Mouse (Mus musculus): ENCODE results near the gene Mitd1. TPM values are rescaled to one million over a fixed set of nuclear protein-coding genes. Genes with fewer than 3 reads are reported as not detected.
A peak's percentile ranks its signal among the peaks of the same experiment; 100 is the strongest.

The Mitd1 gene
- polyA plus RNA-seq, 1 experiment from 2014 or later: 22.4 TPM

DNA sequence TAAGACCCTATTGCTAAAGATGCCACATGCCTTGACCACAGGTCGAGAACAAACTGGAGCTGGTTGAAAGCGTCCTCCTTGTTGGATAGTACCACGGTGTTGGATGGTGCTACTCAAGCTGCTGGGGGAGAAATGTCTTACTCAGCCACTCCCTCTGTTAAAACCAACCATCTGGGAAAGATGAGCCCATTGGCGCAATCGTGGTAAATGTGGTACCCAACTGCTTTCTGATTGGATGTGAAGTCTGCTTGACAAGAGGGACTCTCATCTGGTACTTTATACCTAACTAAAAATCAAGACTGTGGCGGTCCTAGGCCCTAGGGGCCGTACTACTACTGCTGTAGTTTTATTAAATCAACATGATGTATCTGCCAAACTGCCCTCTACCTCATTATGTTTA, 1.0 kb downstream of the Mitd1 start:
- Histone ChIP-seq H3K27me3 (ENCODE audit: low read depth, poor library complexity, severe bottlenecking) (no peaks in the 10 kb centered on the region), H3K27ac (no peak overlapping the region), H3K36me3 (peaks cover 16% of the 10 kb centered on the region), H3K4me1 (peaks cover 16% of the 10 kb centered on the region), H3K9me3 (replicated peaks) (no peaks in the 10 kb centered on the region), H3K4me3 (peak overlapping the region; percentile 78)
- 78% methylated on average over 7 of the region's 7 CpGs for WGBS
- no peak for DNase-seq (ENCODE audit: low spot score)

DNA sequence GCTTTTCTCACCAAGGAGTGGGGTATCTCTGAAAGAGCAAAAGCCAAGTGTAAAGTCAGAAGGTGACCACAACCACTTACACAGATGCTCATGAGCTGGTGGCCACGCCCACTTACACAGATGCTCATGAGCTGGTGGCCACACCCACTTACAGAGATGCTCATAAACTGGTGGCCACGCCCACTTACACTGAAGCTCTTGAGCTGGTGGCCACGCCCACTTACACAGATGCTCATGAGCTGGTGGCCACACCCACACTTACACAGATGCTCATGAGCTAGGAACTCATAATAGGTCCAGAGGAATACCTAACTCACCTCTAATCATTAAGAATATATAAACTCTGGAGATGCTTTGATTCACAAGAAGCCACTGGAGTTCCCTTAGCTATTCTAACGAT, 5.8 kb downstream of the Mitd1 start:
- no peaks in the 10 kb centered on the region for H3K9me3 ChIP-seq (replicated peaks)
- DNase-seq (ENCODE audit: low spot score): no peak
- no peaks in the 10 kb centered on the region for H3K27me3 ChIP-seq (ENCODE audit: low read depth, poor library complexity, severe bottlenecking)
- no peak overlapping the region for H3K27ac ChIP-seq
- 82% methylated on average over 4 of the region's 4 CpGs for WGBS
- H3K4me1 ChIP-seq: peaks cover 4% of the 10 kb centered on the region; the same call in 1 of the 2 replicates
- H3K36me3 ChIP-seq: peaks cover 48% of the 10 kb centered on the region
- H3K4me3 ChIP-seq: no peak overlapping the region

DNA sequence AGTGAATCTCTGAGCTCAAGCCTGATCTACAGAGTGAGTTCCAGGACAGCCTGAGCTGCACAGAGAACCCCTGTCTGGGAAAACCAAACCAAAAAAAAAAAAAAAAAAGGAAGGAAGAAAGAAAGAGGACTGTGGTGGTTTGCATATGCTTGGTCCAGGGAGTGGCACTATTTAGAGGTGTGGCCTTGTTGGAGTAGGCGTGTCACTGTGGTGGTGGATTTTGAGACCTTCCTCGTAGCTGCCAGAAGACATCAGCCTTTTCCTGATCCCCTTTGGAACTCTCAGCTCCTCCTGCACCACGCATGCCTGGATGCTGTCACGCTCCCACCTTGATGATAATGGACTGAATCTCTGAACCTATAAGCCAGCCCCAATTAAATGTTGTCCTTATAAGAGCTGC, 6.8 kb downstream of the Mitd1 start:
- no peak for DNase-seq (ENCODE audit: low spot score)
- Histone ChIP-seq H3K36me3 (peaks cover 58% of the 10 kb centered on the region), H3K4me1 (no peaks in the 10 kb centered on the region), H3K4me3 (no peak overlapping the region), H3K27me3 (ENCODE audit: low read depth, poor library complexity, severe bottlenecking) (no peaks in the 10 kb centered on the region), H3K27ac (no peak overlapping the region), H3K9me3 (replicated peaks) (no peaks in the 10 kb centered on the region)
- WGBS: 92% methylated on average over 4 of the region's 4 CpGs

DNA sequence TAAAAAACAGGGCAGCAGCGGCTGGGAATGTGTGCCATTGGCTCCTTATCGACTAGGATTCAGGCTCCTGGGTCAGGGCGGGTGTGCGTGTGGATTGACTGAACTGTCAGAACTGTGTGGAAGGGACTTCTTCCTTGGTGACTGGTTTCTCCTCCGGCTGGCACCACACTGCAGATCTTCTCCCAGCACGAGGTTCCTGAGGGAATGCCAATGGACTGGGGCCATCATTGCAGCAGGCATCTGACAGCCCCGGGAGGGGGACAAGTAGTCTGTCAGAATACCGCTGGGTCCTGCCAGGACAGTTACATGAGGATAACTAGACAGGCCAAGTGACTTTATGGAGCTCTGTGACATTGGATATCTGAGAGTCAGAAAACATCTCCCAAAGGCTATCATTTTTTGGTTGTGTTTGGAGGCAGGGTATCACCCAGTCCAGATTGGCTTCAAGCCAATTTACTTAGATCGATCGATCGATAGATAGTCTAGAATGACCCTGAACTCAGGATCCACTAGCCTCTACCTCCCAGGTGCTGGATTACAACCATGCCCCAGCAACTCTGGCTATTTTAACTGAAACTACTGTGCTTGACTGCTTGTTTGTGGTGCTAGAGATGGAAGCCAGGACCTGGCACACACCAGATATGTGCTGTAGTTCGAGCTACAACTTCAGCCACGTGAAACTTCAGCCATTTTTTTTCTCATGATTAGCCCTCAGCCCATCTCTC, 12.3 kb downstream of the Mitd1 start:
- H3K27ac ChIP-seq: no peak overlapping the region
- H3K36me3 ChIP-seq: peaks cover 79% of the 10 kb centered on the region
- H3K4me1 ChIP-seq: peaks cover 1% of the 10 kb centered on the region
- H3K27me3 ChIP-seq (ENCODE audit: low read depth, poor library complexity, severe bottlenecking): no peaks in the 10 kb centered on the region
- no peak overlapping the region for H3K4me3 ChIP-seq
- no peaks in the 10 kb centered on the region; the same call in 1 of the 2 replicates for H3K9me3 ChIP-seq (replicated peaks)
- WGBS: 95% methylated on average over 13 of the region's 13 CpGs
- DNase-seq (ENCODE audit: low spot score): no peak

DNA sequence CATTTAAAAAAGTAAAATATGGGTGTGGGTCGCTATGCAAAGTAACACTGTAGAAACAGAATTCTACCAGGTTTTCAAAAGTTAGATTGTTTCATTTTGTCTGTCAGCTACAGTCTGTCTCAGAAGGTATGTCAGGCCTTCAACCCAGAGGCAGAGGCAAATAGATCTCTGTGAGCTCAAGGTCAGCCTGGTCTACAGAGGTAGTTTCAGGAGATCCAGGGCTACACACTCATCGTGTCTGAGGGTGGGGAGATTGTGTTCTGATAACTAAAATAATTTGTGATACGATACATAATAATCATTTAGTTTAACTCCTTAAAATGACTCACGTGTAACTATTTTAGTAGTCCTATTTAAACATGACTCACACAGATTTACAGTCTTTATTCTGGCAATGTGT, 17.1 kb downstream of the Mitd1 start:
- Histone ChIP-seq H3K4me1 (peaks cover 11% of the 10 kb centered on the region), H3K4me3 (peak overlapping the region; percentile 63; the same call in 1 of the 2 replicates), H3K9me3 (replicated peaks) (no peaks in the 10 kb centered on the region; the same call in 1 of the 2 replicates), H3K36me3 (peaks cover 39% of the 10 kb centered on the region), H3K27ac (no peak overlapping the region), H3K27me3 (ENCODE audit: low read depth, poor library complexity, severe bottlenecking) (no peaks in the 10 kb centered on the region)
- 92% methylated on average over 4 of the region's 4 CpGs for WGBS
- DNase-seq (ENCODE audit: low spot score): no peak

DNA sequence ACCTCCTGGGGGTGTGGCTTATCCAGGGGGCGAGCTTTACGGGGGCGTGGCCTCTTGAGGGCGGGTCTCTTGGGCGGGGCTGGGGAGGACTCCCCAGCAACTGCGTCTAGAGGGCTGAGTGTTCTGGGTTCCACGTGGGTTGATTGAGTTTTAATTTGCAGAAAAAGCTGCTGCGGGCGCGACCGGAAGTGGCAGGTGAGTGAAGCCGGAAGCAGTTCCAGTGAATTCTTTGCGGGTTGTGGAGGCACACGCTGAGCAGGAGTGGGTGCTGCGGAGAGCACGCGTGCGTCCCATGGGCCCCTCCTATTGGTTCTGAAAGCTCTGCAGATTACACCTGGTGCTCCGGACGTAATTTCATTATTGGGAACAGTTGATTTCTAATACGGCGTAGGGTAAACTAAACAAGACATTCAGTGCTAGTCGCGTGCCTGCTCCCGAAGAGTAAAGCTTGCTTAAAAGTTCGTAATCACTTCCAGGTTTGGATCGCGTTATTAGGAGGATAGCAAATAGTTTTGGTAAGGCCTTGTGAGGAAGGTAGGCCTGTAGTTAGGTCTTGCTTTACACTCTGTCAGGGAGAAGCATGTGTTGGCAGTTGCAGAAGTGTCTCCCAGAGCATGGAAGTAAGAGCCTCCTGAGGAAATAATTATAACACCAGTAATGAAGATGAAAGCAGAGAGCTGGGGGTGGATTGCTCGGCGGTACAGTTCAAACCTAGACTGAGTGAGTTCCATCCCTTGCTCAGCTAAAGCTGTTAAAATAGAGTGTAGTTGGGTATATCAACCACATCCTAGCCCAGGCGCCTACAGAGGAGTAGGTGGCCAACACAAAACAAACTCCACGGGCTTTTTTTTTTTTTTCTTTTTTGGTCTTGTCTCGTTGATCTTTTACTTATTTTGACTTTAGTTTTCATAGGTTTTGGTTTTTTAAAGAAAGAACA, 17.8 kb downstream of the Mitd1 start:
- no peaks in the 10 kb centered on the region; the same call in 1 of the 2 replicates for H3K9me3 ChIP-seq (replicated peaks)
- peak overlapping the region; percentile 77 for H3K27ac ChIP-seq
- whole genome bisulfite sequencing: 6% methylated on average over 33 of the region's 33 CpGs
- H3K4me3 ChIP-seq: peak overlapping the region; percentile 63
- peak; percentile 86 for DNase-seq (ENCODE audit: low spot score)
- no peaks in the 10 kb centered on the region for H3K27me3 ChIP-seq (ENCODE audit: low read depth, poor library complexity, severe bottlenecking)
- H3K36me3 ChIP-seq: peaks cover 32% of the 10 kb centered on the region
- peaks cover 11% of the 10 kb centered on the region for H3K4me1 ChIP-seq

DNA sequence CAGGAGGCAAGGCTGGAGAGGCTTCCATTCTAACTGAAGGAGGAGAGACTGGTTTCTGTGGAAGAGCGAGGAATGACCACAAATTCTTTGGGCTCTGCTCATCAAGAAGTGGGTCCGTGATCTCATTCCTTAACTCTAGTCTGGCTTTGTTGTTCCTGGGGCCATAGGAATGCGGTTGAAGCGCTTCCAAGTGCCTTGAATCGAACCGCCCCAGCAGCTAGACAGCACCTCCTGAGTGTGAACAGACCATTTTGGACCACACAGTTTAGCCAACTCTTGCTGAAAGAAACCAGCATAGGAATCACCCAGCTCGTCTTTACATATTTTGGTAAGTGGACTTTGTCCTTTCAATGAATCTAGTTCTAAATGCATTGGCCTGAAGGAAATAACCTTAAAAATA, 18.5 kb downstream of the Mitd1 start, which contains the start of gene Lipt1:
Gene Lipt1 (plus strand): TSS at position 35 of the 400 bp plus-strand sequence.
- H3K27ac ChIP-seq: peak within 1 kb of the TSS; percentile 77
- H3K9me3 ChIP-seq (replicated peaks): no peaks in the 10 kb centered on the region; the same call in 1 of the 2 replicates
- no peaks in the 10 kb centered on the region for H3K27me3 ChIP-seq (ENCODE audit: low read depth, poor library complexity, severe bottlenecking)
- peaks cover 11% of the 10 kb centered on the region for H3K4me1 ChIP-seq
- peaks cover 25% of the 10 kb centered on the region for H3K36me3 ChIP-seq
- DNase-seq (ENCODE audit: low spot score): peak; percentile 37
- H3K4me3 ChIP-seq: peak within 1 kb of the TSS; percentile 63
- WGBS: 11% methylated on average over 7 of the region's 7 CpGs

DNA sequence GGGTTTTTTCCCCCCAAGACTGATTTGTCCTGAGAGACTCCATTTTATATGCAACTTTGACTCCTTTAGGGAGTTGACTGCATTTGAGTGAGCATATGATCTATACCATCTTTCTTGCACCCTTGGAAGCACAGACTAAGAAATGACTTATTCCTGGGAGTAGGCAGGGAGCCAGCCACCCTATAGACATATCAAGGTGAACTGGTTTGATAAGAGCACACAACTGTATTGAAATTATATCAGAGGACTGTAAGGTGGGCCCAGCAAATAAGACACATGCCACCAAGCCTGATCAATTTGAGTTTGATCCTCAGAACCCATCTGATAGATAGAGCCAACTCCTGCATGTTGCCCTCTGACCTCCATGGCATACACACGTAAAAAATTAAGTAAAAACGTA, 20.8 kb downstream of the Mitd1 start:
- 60% methylated on average over 2 of the region's 2 CpGs for WGBS
- Histone ChIP-seq H3K27ac (no peak overlapping the region), H3K4me3 (no peak overlapping the region), H3K27me3 (ENCODE audit: low read depth, poor library complexity, severe bottlenecking) (no peaks in the 10 kb centered on the region), H3K4me1 (peaks cover 11% of the 10 kb centered on the region), H3K9me3 (replicated peaks) (no peaks in the 10 kb centered on the region), H3K36me3 (0 out of 2 replicates have a peak, but pooled peaks cover 4% of the 10 kb centered on the region)
- no peak for DNase-seq (ENCODE audit: low spot score)

DNA sequence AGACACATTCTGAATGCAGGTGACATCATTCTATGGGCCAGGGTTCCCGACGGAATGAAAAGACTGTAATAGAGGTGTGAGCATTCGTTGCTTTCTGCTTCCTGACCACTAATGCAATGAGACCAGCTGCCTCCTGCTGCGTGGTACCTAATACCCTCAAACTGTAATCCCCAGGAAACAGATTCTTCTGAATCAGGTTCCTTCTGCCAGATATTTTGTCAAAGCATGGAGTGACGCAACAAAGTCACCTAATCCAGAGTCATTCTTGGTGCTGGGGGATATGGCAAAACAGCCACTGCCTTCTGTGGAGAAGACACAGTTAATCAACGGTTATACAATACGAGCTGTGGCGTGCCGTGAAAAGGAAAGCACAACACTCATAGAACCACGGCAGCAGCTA, 21.6 kb downstream of the Mitd1 start:
- Histone ChIP-seq H3K27ac (no peak overlapping the region), H3K9me3 (replicated peaks) (no peaks in the 10 kb centered on the region), H3K36me3 (no peaks in the 10 kb centered on the region), H3K4me1 (peaks cover 15% of the 10 kb centered on the region), H3K4me3 (no peak overlapping the region), H3K27me3 (ENCODE audit: low read depth, poor library complexity, severe bottlenecking) (no peaks in the 10 kb centered on the region)
- DNase-seq (ENCODE audit: low spot score): no peak
- 71% methylated on average over 10 of the region's 10 CpGs for WGBS

DNA sequence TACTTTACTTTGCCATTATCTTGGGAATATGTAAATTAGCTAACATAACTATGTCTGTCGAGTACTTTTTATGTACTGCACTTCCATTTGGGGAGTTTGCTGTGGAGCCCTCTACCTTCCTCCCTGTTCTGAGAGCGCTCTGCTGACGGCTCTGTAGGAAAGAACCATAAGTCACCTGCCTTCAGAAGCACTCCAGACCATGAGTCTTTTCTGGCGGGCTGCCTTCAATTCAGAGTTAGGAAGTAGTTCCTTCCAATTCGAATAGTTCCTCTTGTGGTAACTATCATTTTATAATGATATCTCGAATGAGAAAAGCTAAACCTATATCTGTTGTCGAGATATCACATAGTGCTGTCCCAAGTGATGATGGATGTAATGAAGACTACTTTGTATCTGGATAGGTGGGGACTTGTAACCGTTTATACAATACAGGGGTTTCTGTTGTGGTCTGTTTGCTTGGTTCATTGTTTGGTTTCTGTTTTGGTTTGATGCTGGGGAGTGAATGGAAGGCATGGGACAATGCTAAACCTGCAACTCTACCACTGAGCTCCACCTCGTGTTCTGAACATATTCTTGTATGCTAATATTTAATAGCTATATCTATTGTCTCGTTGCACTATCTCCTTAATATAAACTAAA, 22.4 kb downstream of the Mitd1 start:
- DNase-seq (ENCODE audit: low spot score): no peak
- H3K27ac ChIP-seq: no peak overlapping the region
- 70% methylated on average over 10 of the region's 10 CpGs for WGBS

DNA sequence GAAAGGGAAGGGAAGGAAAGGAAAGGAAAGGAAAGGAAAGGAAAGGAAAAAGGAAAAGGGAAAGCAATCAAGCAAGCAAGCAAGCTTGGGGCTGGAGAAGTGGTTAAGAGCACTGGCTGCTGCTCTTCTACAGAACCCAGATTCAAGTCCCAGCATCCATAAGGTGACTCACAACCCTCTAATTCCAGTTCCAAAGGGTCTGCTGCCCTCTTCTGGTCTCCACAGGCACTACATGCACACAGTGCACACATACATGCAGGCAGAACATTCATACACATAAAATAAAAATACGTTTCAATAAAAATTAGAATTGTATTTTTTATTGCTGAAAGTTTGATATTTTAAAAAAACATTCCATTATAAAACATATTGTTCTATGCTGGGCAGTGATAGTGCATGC, 23.2 kb downstream of the Mitd1 start:
- no peak overlapping the region for H3K4me3 ChIP-seq
- no peak overlapping the region for H3K27ac ChIP-seq
- H3K4me1 ChIP-seq: peaks cover 8% of the 10 kb centered on the region; the same call in 1 of the 2 replicates
- WGBS: 64% methylated on average over 1 of the region's 1 CpGs
- no peaks in the 10 kb centered on the region for H3K9me3 ChIP-seq (replicated peaks)
- H3K27me3 ChIP-seq (ENCODE audit: low read depth, poor library complexity, severe bottlenecking): no peaks in the 10 kb centered on the region
- H3K36me3 ChIP-seq: no peaks in the 10 kb centered on the region
- DNase-seq (ENCODE audit: low spot score): peak; percentile 53

More for the DNA sequence above, 22.4 kb downstream of the Mitd1 start:
- H3K9me3 ChIP-seq (replicated peaks): no peaks in the 10 kb centered on the region
- no peaks in the 10 kb centered on the region for H3K27me3 ChIP-seq (ENCODE audit: low read depth, poor library complexity, severe bottlenecking)
- H3K4me1 ChIP-seq: peaks cover 13% of the 10 kb centered on the region
- no peak overlapping the region for H3K4me3 ChIP-seq
- no peaks in the 10 kb centered on the region for H3K36me3 ChIP-seq

DNA sequence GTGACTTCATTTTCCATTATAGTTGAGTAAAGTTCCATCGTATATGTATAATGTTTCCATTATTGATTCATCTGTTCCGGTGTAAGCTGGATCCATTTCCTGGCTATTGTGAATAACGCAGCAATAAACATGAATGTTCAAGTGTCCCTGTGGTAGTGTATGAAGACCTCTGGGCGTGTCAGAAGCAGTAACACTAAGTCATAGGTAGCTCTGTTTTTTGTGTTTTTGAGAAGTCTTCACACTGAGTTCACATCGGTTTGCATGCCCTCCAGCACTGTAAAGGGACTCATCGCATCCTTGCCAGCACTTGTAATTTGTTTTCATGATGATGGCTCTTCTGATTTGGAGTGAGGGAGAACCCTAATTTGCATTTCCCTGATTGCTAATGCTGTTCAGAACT, 23.9 kb downstream of the Mitd1 start, which contains the start of gene Tsga10:
Gene Tsga10 (minus strand): TSS at position 144 of the 400 bp plus-strand sequence.
- H3K27ac ChIP-seq: peak within 1 kb of the TSS; percentile 85
- WGBS: 83% methylated on average over 6 of the region's 6 CpGs
- H3K9me3 ChIP-seq (replicated peaks): no peaks in the 10 kb centered on the region
- H3K4me3 ChIP-seq: peak within 1 kb of the TSS; percentile 74
- no peaks in the 10 kb centered on the region for H3K27me3 ChIP-seq (ENCODE audit: low read depth, poor library complexity, severe bottlenecking)
- H3K4me1 ChIP-seq: 0 out of 2 replicates have a peak, but pooled peaks cover 4% of the 10 kb centered on the region
- DNase-seq (ENCODE audit: low spot score): no peak
- no peaks in the 10 kb centered on the region for H3K36me3 ChIP-seq

Measured in limb, embryonic 10.5 days (tissue).